Mouse (Mus musculus) midbrain, embryonic 15.5 days (tissue): ENCODE results near the gene Rcan1. TPM values are rescaled to one million over a fixed set of nuclear protein-coding genes. Genes with fewer than 3 reads are reported as not detected.
A peak's percentile ranks its signal among the peaks of the same experiment; 100 is the strongest.
"Not testable (repeated sequence)": the region's sequence is repeated elsewhere in the genome, so short reads cannot be mapped to it uniquely, and the experiment has no call there.

Experiments
- ATAC-seq: fragments of 200-750 bp; cut with Nextera tagmentation; replicated peaks from 2 replicates; pipeline ENCODE4 v1.8.0; 2017; ENCODE audit warnings: moderate TSS enrichment
- H3K27ac ChIP-seq: fragments of 300-500 bp; sonication (generic); 2 replicates; pipeline ENCODE4 v1.5.1; 2015; ENCODE audit warnings: mild to moderate bottlenecking, inconsistent platforms
- H3K27me3 ChIP-seq: fragments of 300-500 bp; sonication (generic); replicated peaks from 2 replicates; pipeline ENCODE4 v1.6.1; 2015; ENCODE audit warnings: inconsistent platforms
- H3K36me3 ChIP-seq: fragments of 300-500 bp; sonication (generic); replicated peaks from 2 replicates; pipeline ENCODE4 v1.6.1; 2015; ENCODE audit warnings: inconsistent platforms
- H3K4me1 ChIP-seq: fragments of 300-500 bp; sonication (generic); 2 replicates; pipeline ENCODE4 v1.6.1; 2015; ENCODE audit warnings: inconsistent platforms
- H3K4me2 ChIP-seq: fragments of 300-500 bp; sonication (generic); 2 replicates; pipeline ENCODE4 v1.6.1; 2015; ENCODE audit warnings: inconsistent platforms, mild to moderate bottlenecking, moderate library complexity
- H3K4me3 ChIP-seq: fragments of 300-500 bp; sonication (generic); 2 replicates; pipeline ENCODE4 v1.5.1; 2015; ENCODE audit warnings: mild to moderate bottlenecking, inconsistent platforms
- H3K9ac ChIP-seq: fragments of 300-500 bp; sonication (generic); 2 replicates; pipeline ENCODE4 v1.6.1; 2015; ENCODE audit warnings: mild to moderate bottlenecking, inconsistent platforms
- H3K9me3 ChIP-seq: fragments of 300-500 bp; sonication (generic); 2 replicates; pipeline ENCODE4 v1.6.1; 2016; ENCODE audit warnings: inconsistent platforms
- WGBS: fragments of 180-500 bp; shearing (Covaris S2); methylation state at CpG from one replicate; pipeline ENCODE4 v1.1.7; 2015; ENCODE audit warnings: mixed read lengths; 5-methylcytosine and 5-hydroxymethylcytosine counted together
- polyA plus RNA-seq: library from polyadenylated mRNA; unstranded; fragments of >200 nt; fragmentation: Nextera tagmentation; extraction: Ambion mirVana; gene quantifications from 2 replicates; pipeline ENCODE4 v1.2.1, GENCODE M21; 2015

The Rcan1 gene
- 82.1 and 82.9 TPM in 2 replicates for polyA plus RNA-seq

DNA sequence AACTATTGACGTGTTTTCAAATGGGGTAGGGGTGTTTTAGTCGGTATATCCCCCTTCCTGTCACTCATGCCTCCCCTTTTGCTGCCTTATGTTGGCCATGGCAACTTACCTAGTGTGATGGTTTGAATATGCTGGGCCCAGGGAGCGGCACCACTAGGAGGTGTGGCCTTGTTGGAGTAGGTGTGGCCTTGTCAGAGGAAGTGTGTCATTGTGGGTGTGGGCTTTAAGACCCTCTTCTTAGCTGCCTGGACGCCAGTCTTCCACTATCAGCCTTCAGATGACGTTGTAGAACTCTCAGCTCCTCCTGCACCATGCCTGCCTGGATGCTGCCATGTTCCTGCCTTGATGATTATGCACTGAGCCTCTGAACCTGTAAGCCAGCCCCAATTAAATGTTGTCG is at the start of gene Rcan1:
Gene Rcan1 (minus strand): TSS at position 162 of the 400 bp plus-strand sequence.
- no peak for ATAC-seq
- H3K4me1 ChIP-seq = no peaks in the 10 kb centered on the region
- H3K27me3 ChIP-seq = no peaks in the 10 kb centered on the region
- no peak within 1 kb of the TSS for H3K4me3 ChIP-seq
- no peak within 1 kb of the TSS for H3K4me2 ChIP-seq
- 71% methylated on average over 6 of the region's 6 CpGs for WGBS
- no peaks in the 10 kb centered on the region for H3K9me3 ChIP-seq
- H3K36me3 ChIP-seq = no peaks in the 10 kb centered on the region
- no peak within 1 kb of the TSS for H3K9ac ChIP-seq
- H3K27ac ChIP-seq = no peak within 1 kb of the TSS

DNA sequence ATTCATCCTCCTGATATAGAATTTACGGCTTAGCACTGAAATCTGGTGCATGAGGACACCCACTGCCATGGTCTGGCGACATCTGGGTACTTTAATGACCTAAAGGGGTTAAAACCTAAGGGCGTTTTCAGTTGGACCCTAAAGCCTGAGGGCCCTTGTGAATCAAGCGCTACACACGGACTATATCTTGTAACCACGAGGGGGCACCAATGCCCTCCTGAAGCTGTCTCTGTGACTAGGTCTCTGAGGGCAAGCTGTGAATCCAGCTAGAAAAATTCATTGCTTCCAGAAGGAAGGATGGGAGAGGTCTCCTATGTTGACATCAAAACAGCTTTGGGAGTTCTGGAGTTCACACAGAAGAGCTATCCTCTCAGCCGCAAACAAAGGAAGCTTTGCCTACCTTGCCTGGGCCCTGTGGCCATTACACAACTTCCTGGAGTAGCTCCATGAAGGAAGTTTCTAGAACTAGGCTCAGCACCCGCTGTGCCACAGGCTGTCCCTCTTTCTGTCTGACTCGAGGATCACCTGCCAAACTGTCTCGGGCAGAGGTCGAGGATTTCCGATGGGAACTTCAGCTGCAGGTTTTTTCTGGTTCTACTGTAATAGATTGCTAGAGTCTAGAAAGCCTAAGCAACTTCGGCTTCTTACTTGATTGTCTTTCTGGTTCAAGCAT is 49.3 kb upstream of the Rcan1 start:
- WGBS = 54% methylated on average over 13 of the region's 13 CpGs
- no peaks in the 10 kb centered on the region for H3K9me3 ChIP-seq
- no peaks in the 10 kb centered on the region for H3K4me1 ChIP-seq

GRCm38 (mm10) chr16:92518718-92519117 is 48.1 kb upstream of the Rcan1 start:
- H3K4me3 ChIP-seq = no peak overlapping the region
- ATAC-seq = no peak
- H3K9ac ChIP-seq = no peak overlapping the region
- no peaks in the 10 kb centered on the region for H3K4me1 ChIP-seq
- no peaks in the 10 kb centered on the region for H3K27me3 ChIP-seq
- no peaks in the 10 kb centered on the region for H3K36me3 ChIP-seq
- WGBS = 72% methylated on average over 4 of the region's 4 CpGs
- H3K4me2 ChIP-seq = no peak overlapping the region
- no peak overlapping the region for H3K27ac ChIP-seq
- H3K9me3 ChIP-seq = no peaks in the 10 kb centered on the region

More for the DNA sequence above, 49.3 kb upstream of the Rcan1 start:
- no peak for ATAC-seq
- H3K27me3 ChIP-seq = no peaks in the 10 kb centered on the region
- no peak overlapping the region for H3K4me2 ChIP-seq
- no peaks in the 10 kb centered on the region for H3K36me3 ChIP-seq
- H3K4me3 ChIP-seq = no peak overlapping the region
- H3K27ac ChIP-seq = no peak overlapping the region
- no peak overlapping the region for H3K9ac ChIP-seq

DNA sequence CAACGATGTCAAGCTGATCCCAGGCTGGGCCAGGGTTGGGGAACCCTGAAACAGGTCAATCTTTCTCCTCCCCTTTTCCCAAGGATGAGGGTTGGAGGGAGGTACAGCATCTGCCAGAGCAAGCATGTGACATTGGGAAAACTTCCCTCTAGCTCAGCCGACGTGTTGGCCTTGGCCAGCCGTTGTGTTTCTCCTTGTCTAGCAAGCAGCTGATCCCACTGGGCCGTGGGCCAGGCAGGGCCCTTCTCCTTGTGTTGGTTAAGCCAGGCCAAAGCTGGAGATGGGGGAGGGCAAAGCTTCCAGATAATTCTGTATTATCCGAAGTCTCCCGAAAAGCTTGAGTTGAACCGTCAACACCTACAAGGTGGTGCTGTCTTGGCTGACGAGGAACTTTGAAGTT is 45.5 kb upstream of the Rcan1 start:
- H3K27ac ChIP-seq = no peak overlapping the region
- H3K36me3 ChIP-seq = no peaks in the 10 kb centered on the region
- no peaks in the 10 kb centered on the region for H3K27me3 ChIP-seq
- no peak overlapping the region for H3K4me3 ChIP-seq
- H3K9ac ChIP-seq = no peak overlapping the region
- WGBS = 86% methylated on average over 9 of the region's 9 CpGs
- H3K4me1 ChIP-seq = no peaks in the 10 kb centered on the region
- no peak overlapping the region for H3K4me2 ChIP-seq
- H3K9me3 ChIP-seq = no peaks in the 10 kb centered on the region
- no peak for ATAC-seq

GRCm38 (mm10) chr16:92514896-92515295 is 44.2 kb upstream of the Rcan1 start:
- H3K9me3 ChIP-seq, H3K27ac ChIP-seq, H3K36me3 ChIP-seq, H3K4me2 ChIP-seq, H3K9ac ChIP-seq, ATAC-seq, H3K4me3 ChIP-seq, H3K4me1 ChIP-seq, H3K27me3 ChIP-seq: not testable (repeated sequence)
- WGBS = 90% methylated on average over 8 of the region's 9 CpGs

- H3K36me3 ChIP-seq = no peaks in the 10 kb centered on the region
- H3K4me2 ChIP-seq = no peak overlapping the region
- H3K4me3 ChIP-seq = no peak overlapping the region
- no peaks in the 10 kb centered on the region for H3K27me3 ChIP-seq
- no peak overlapping the region for H3K27ac ChIP-seq
- ATAC-seq = no peak
- no peaks in the 10 kb centered on the region for H3K4me1 ChIP-seq
- WGBS = 58% methylated on average over 5 of the region's 5 CpGs
- H3K9ac ChIP-seq = no peak overlapping the region
- no peaks in the 10 kb centered on the region for H3K9me3 ChIP-seq
Measured at GRCm38 (mm10) chr16:92511773-92512391, 41.2 kb upstream of the Rcan1 start.

GRCm38 (mm10) chr16:92510835-92511772 is 40.4 kb upstream of the Rcan1 start:
- no peaks in the 10 kb centered on the region for H3K9me3 ChIP-seq
- ATAC-seq = no peak
- H3K4me3 ChIP-seq = no peak overlapping the region
- no peak overlapping the region for H3K9ac ChIP-seq
- H3K27me3 ChIP-seq = no peaks in the 10 kb centered on the region
- no peaks in the 10 kb centered on the region for H3K4me1 ChIP-seq
- H3K27ac ChIP-seq = no peak overlapping the region
- no peaks in the 10 kb centered on the region for H3K36me3 ChIP-seq
- H3K4me2 ChIP-seq = no peak overlapping the region
- WGBS = 47% methylated on average over 13 of the region's 13 CpGs

GRCm38 (mm10) chr16:92507573-92507972 is 36.9 kb upstream of the Rcan1 start:
- Histone ChIP-seq H3K27me3 (no peaks in the 10 kb centered on the region), H3K4me3 (no peak overlapping the region), H3K9ac (no peak overlapping the region), H3K36me3 (no peaks in the 10 kb centered on the region), H3K4me1 (no peaks in the 10 kb centered on the region), H3K4me2 (no peak overlapping the region), H3K27ac (no peak overlapping the region), H3K9me3 (no peaks in the 10 kb centered on the region)
- no peak for ATAC-seq
- WGBS = 93% methylated on average over 4 of the region's 4 CpGs

GRCm38 (mm10) chr16:92503105-92503504 is 32.4 kb upstream of the Rcan1 start:
- H3K36me3 ChIP-seq = no peaks in the 10 kb centered on the region
- H3K4me3 ChIP-seq = no peak overlapping the region
- no peaks in the 10 kb centered on the region for H3K9me3 ChIP-seq
- no peak overlapping the region for H3K27ac ChIP-seq
- no peak overlapping the region for H3K9ac ChIP-seq
- no peak overlapping the region for H3K4me2 ChIP-seq
- peaks cover 25% of the 10 kb centered on the region for H3K27me3 ChIP-seq
- WGBS = 79% methylated on average over 5 of the region's 5 CpGs
- H3K4me1 ChIP-seq = peaks cover 13% of the 10 kb centered on the region
- no peak for ATAC-seq

DNA sequence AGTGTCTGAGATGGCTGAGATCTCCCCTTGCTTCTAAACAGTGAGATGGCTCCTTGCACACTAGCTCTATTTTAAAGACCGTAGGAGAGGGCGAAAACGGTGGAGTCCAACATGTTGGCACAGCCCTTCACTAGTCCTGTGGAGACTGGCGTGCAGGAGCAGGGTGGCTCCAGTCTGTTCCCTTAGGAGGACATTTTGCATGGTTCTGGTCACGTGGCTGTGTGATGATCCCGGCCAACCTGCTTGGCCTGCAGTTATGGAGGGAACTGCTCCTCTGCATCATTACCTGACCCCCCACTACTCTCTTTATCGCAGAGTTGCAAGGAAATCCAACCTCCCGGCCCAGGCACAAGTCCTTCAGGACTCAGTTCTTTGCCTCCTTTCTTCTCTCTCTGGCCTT is 29.9 kb upstream of the Rcan1 start:
- Histone ChIP-seq H3K27me3 (peaks cover 35% of the 10 kb centered on the region), H3K4me1 (peaks cover 13% of the 10 kb centered on the region), H3K9ac (no peak overlapping the region), H3K4me3 (no peak overlapping the region), H3K9me3 (no peaks in the 10 kb centered on the region), H3K4me2 (no peak overlapping the region), H3K36me3 (no peaks in the 10 kb centered on the region), H3K27ac (no peak overlapping the region)
- ATAC-seq = no peak
- WGBS = 79% methylated on average over 8 of the region's 8 CpGs

GRCm38 (mm10) chr16:92499324-92499723 is 28.7 kb upstream of the Rcan1 start:
- Histone ChIP-seq H3K36me3 (no peaks in the 10 kb centered on the region), H3K9me3 (no peaks in the 10 kb centered on the region), H3K9ac (peak overlapping the region; percentile 47; the same call in 1 of the 2 replicates), H3K27me3 (peaks cover 35% of the 10 kb centered on the region), H3K27ac (no peak overlapping the region), H3K4me1 (peaks cover 13% of the 10 kb centered on the region), H3K4me3 (peak overlapping the region; percentile 48), H3K4me2 (peak overlapping the region; percentile 90)
- WGBS = 18% methylated on average over 15 of the region's 15 CpGs
- ATAC-seq = no peak

GRCm38 (mm10) chr16:92498589-92498981 is 27.9 kb upstream of the Rcan1 start:
- Histone ChIP-seq H3K4me2 (peak overlapping the region; percentile 90), H3K27ac (no peak overlapping the region), H3K9me3 (no peaks in the 10 kb centered on the region), H3K4me3 (peak overlapping the region; percentile 48), H3K9ac (peak overlapping the region; percentile 47), H3K4me1 (peaks cover 13% of the 10 kb centered on the region), H3K36me3 (no peaks in the 10 kb centered on the region), H3K27me3 (peaks cover 35% of the 10 kb centered on the region)
- 0 out of 2 replicates have a peak, but pooled peaks have one; percentile 42 for ATAC-seq
- under 1% methylated on average over 34 of the region's 34 CpGs for WGBS
